9 mouse cellular contexts compared by ENCODE assay signal in the genomic region with DNA sequence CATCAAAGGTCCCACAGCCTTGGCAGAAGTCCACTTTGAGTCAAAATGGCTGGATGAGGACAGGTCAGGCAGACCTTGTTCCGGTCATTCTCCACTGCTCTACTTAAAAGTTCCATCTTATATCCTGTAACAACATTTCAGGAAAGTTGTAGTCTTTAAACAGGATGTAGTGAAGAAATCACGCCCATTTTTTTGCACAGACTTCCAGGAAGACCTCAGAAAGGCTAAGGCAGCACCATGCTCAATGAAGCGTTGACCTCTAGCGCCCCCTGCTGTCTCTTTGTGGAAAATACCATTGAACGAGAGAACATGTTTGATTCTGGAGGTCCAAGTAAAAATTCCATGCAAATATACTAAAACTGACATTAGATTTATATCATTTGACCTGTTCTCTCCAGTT. TPM values are rescaled to one million over a fixed set of nuclear protein-coding genes. Genes with fewer than 3 reads are reported as not detected.
DNase-seq lines count a peak whose midpoint lies in the region; ATAC-seq and TF ChIP-seq lines count a peak whose summit lies in the region.
"Had no signal": no experiment of that assay in that cellular context is flagged by ENCODE, and none has a peak within 500 bp of the region (broad histone marks: within the 10 kb centered on the region; RNA-seq: fewer than 3 reads in every experiment).

No protein-coding gene starts in this region.

- no peaks in the 10 kb centered on the region for H3K79me2 ChIP-seq in MEL (ENCODE audit: control insufficient read depth, insufficient read depth, low read length, poor library complexity)

- no peaks in the 10 kb centered on the region for H3K36me3 ChIP-seq in MEL (ENCODE audit: control insufficient read depth in 1 of 2, insufficient read depth in 2 of 2, low read length in 2 of 2)
- H3K36me3 ChIP-seq in forebrain, embryonic 12.5 days (replicated peaks) = no peaks in the 10 kb centered on the region

- no peak overlapping the region for H3K9ac ChIP-seq in MEL (ENCODE audit: control insufficient read depth, low read depth, low read length, poor library complexity, severe bottlenecking)
- H3K9ac ChIP-seq in forebrain, embryonic 12.5 days = no peak overlapping the region

- WGBS in forebrain, embryonic 12.5 days = 19% methylated on average over 5 of the region's 5 CpGs

- H3K4me3 ChIP-seq in MEL (ENCODE audit: control insufficient read depth in 1 of 2, insufficient read depth in 1 of 2, low read depth in 2 of 2, low read length in 2 of 2) = no peak overlapping the region
- H3K4me3 ChIP-seq in forebrain, embryonic 12.5 days (replicated peaks) = no peak overlapping the region
- H3K4me3 ChIP-seq in layer of hippocampus, adult 2 months = no peak overlapping the region
- H3K4me3 ChIP-seq: megakaryocyte, embryonic 14.5 days had no signal

- H3K4me1 ChIP-seq in MEL (ENCODE audit: control insufficient read depth in 1 of 2, insufficient read depth in 2 of 2, low read length in 2 of 2) = 0 out of 4 replicates have a peak, but pooled peaks cover 0 to 3% of the 10 kb centered on the region in 2 experiments
- H3K4me1 ChIP-seq in forebrain, embryonic 12.5 days = peaks cover 9% of the 10 kb centered on the region

- peaks cover 0 to 2% of the 10 kb centered on the region in 2 experiments; a peak in 3 of 4 replicates for H3K27me3 ChIP-seq in MEL (ENCODE audit: control insufficient read depth in 1 of 2, insufficient read depth in 2 of 2, low read length in 2 of 2)
- H3K27me3 ChIP-seq in forebrain, embryonic 12.5 days = peaks cover 24% of the 10 kb centered on the region

- H3K27ac ChIP-seq in MEL (ENCODE audit: control insufficient read depth, low read depth, low read length) = no peak overlapping the region
- H3K27ac ChIP-seq in forebrain, embryonic 12.5 days = no peak overlapping the region
- no peak overlapping the region for H3K27ac ChIP-seq in layer of hippocampus, adult 2 months

- no peak for TF ChIP-seq POLR2A in MEL (IDR thresholded peaks at IDR 0.05; ENCODE audit: control insufficient read depth in 1 of 2, insufficient read depth in 1 of 2, low read depth in 1 of 2, low read length in 2 of 2, poor library complexity in 1 of 2)

- no peaks in the 10 kb centered on the region for H3K9me3 ChIP-seq in MEL (replicated peaks; ENCODE audit: insufficient read depth, low read length)
- H3K9me3 ChIP-seq in forebrain, embryonic 12.5 days = no peaks in the 10 kb centered on the region
- H3K9me3 ChIP-seq: megakaryocyte, embryonic 14.5 days had no signal

- DNase-seq in MEL (ENCODE audit: low read depth, low spot score) = peak; percentile 75
- peak; percentile 35 for DNase-seq in c-Kit-negative CD71-positive TER-119-positive erythroid progenitor cells, embryonic 14.5 days (ENCODE audit: low read depth, low spot score)
- DNase-seq in heart, postnatal 4 days = peak; percentile 88
- DNase-seq in layer of hippocampus, adult 2 months (ENCODE audit: low spot score in 2 of 2) = peak; percentile 55 to 83
- DNase-seq in lung, postnatal 10 days = peak; percentile 86
- peak; percentile 29 to 54 for DNase-seq in right cerebral cortex, postnatal 36 days (ENCODE audit: low spot score in 2 of 2)
- DNase-seq in yolk sac, embryonic 10.5 days (ENCODE audit: low spot score) = peak; percentile 58

- no peak overlapping the region for H3K4me2 ChIP-seq in forebrain, embryonic 12.5 days

- peak; percentile 97 for TF ChIP-seq RAD21 in MEL (IDR thresholded peaks at IDR 0.05; ENCODE audit: low read depth, low read length)

- peak; percentile 50; the same call in 1 of the 2 replicates for ATAC-seq in forebrain, embryonic 12.5 days (ENCODE audit: low FRiP score)

- TF ChIP-seq CTCF in MEL (IDR thresholded peaks at IDR 0.05 in 2 of 3, conservative IDR thresholded peaks at IDR 0.05 in 1 of 3; ENCODE audit: control insufficient read depth in 1 of 3, insufficient read depth in 1 of 3, low read depth in 2 of 3, low read length in 3 of 3, poor library complexity in 1 of 3, severe bottlenecking in 1 of 3) = peak; percentile 76 to 90 (median 83)
- TF ChIP-seq CTCF in layer of hippocampus, adult 2 months (conservative IDR thresholded peaks at IDR 0.05) = peak; percentile 90

- TF ChIP-seq EP300 in MEL (IDR thresholded peaks at IDR 0.05; ENCODE audit: low read depth in 1 of 2, low read length in 2 of 2) = no peak

TF ChIP-seq in MEL, 35 proteins besides CTCF, POLR2A, EP300 and RAD21:
- TF ChIP-seq JUND (IDR thresholded peaks at IDR 0.05; ENCODE audit: low read depth, low read length) = no peak
- no peak for TF ChIP-seq MXI1 (IDR thresholded peaks at IDR 0.05; ENCODE audit: low read depth, low read length)
- TF ChIP-seq ZC3H11A (IDR thresholded peaks at IDR 0.05; ENCODE audit: low read depth, low read length) = peak; percentile 96
- TF ChIP-seq ZNF384 (IDR thresholded peaks at IDR 0.05; ENCODE audit: low read depth, low read length) = 0 out of 2 replicates have a peak, but pooled peaks have one; percentile 26
- TF ChIP-seq TCF12 (IDR thresholded peaks at IDR 0.05; ENCODE audit: low read depth, low read length) = no peak
- TF ChIP-seq SMC3 (IDR thresholded peaks at IDR 0.05; ENCODE audit: low read depth, low read length) = peak; percentile 97

RNA-seq across cellular contexts. Expression of a gene that starts 56.6 kb away (rescaled TPM):
- 1.3 TPM in 2 replicates for total RNA-seq in MEL (2012; rRNA removed)
- 1 to 10 TPM in 1 of 2 experiments, not detected in 1; 1.7 TPM for polyA plus RNA-seq in MEL (2012; ENCODE audit: insufficient read depth in 1 of 2, insufficient read length in 2 of 2, low read depth in 1 of 2, low replicate concordance in 2 of 2, missing spikeins in 1 of 2)
- polyA plus RNA-seq in forebrain, embryonic 12.5 days (2016; fragmentation: Nextera tagmentation; extraction: Ambion mirVana) = 12.7 and 13.6 TPM in 2 replicates
- total RNA-seq in heart, postnatal 4 days (2021) = 1 to 10 TPM; 3.0 to 3.3 TPM
- total RNA-seq in layer of hippocampus, adult 2 months (2021) = 10 to 100 TPM; 21.9 to 28.9 TPM

Comparison
In these comparisons a context has a peak if more than half of its experiments do, and no peak if none do; other contexts are left out.
1. DNase-seq: peak in every context shown above with its lines; median percentile 88 in heart, postnatal 4 days; 86 in lung, postnatal 10 days; 75 in MEL; 69 in layer of hippocampus, adult 2 months; 58 in yolk sac, embryonic 10.5 days; 42 in right cerebral cortex, postnatal 36 days; 35 in c-Kit-negative CD71-positive TER-119-positive erythroid progenitor cells, embryonic 14.5 days.